Mouse (Mus musculus): Measurements from ENCODE around the gene Tmco4.

GRCm38 (mm10) chr4:139078313-139078712 lies 105.6 kb downstream of the Tmco4 start:
- no peak for TF ChIP-seq POLR2A (IDR thresholded peaks at IDR 0.05; ENCODE audit: control insufficient read depth, low read depth, low read length)
- TF ChIP-seq CTCF (IDR thresholded peaks at IDR 0.05; ENCODE audit: control insufficient read depth, insufficient read depth, insufficient replicate concordance, low read depth, low read length): no peak

All from testis, adult 2 months (tissue).